Mouse (Mus musculus): ENCODE results near the gene Scimp.

The Scimp gene

DNA sequence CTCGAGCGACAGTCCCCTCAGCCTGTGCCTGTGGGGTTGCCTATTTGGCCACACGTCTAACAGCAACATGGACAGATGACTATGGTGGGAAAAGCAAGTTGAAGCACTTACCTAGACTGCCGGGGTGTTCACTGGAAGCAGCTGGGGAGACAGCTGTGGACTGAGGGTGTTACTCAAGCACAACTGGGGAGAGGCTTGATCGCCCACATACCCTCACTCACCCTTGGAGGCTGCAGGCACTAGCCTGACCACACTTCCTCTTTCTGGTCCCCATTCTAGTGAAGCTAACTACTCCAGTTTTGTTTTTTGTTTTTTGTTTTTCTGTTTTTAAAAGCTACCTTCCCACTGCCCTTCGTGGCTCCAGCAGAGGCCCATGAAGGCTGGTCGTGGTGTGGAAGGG lies at the start of gene Scimp:
Gene Scimp, minus strand, starts transcription at position 222 of the 400 bp plus-strand sequence.
- in situ Hi-C loops (cut with MboI), result loop anchor here (5.0 kb wide), 1 partner anchor 35 kb away; no protein-coding TSS in a partner anchor

- in situ Hi-C loops (cut with MboI), result no loop called here
These were observed 48.0 kb upstream of the Scimp start for GRCm38 (mm10) chr11:70860371-70860770.

DNA sequence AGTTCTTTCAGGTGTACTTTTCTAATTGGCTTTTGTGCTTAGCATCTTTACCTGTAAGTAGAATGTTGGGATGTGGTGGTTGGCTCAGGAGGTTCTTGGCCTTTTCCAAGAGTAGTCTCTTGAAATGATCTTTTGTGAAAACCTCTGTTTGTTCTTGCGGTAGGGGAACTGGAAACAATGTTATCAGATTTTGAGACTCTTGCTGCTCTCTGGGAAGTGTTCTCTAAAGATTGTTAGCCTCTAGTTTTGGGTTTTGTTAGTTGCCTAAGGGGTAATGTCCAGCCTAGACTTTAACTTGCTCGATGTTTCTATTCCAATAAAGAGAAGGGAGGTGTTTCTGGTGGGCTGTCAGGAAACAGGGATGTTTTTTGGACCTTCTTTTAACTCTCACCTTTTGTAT lies 33.6 kb upstream of the Scimp start:
- in situ Hi-C loops (cut with MboI), result no loop called here

- in situ Hi-C loops (cut with MboI), result no loop called here
These were observed 33.1 kb upstream of the Scimp start for GRCm38 (mm10) chr11:70845457-70845978.

DNA sequence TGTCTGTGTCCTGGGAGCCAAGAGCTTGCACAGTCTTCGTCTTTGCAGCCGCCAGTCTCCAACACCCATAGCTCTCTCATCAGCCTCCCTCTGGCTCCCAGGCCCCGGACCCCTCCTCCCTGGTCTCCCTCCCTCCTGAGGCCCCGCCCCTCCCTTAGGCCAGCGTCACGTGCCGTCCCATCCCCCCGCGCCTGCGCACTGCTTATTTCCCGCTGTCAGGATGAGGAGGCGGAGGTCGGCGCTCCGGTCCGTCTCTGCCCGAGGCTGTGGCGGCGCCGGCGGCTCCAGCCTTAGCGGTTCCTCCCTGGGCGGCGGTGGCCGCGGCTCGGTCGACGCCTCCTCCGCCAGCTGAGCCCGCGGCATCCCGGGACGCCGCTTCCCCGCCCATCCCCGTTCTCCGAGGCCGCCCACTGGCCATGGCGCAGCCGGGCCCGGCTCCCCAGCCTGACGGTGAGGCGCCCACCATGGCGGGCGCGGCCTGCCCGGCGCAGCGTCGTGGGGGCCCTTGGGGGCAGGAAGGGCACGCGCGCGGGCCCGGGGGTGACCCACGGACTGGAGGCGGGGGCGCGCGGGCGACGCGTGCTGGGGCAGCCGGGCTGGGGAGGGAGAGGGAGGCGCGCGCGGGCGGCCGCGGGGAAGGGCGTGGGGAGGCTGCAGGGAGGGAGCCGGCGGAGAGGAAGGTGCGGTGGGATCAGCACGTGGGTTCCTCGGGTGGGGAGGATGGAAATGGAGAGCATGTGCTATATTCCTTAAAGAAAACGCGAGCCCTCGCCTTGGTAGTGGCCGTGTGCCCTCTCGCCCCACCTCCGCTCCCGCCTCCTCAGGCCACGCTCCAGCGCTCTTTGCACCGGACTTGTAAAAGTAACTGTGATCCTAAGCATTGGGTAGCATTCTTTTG lies 32.4 kb upstream of the Scimp start, which contains the start of gene Rabep1:
Gene Rabep1, plus strand, starts transcription at position 220 of the 898 bp plus-strand sequence.
- in situ Hi-C loops (cut with MboI), result no loop called here

GRCm38 (mm10) chr11:70843701-70844551 lies 31.5 kb upstream of the Scimp start:
- in situ Hi-C loops (cut with MboI), result no loop called here

DNA sequence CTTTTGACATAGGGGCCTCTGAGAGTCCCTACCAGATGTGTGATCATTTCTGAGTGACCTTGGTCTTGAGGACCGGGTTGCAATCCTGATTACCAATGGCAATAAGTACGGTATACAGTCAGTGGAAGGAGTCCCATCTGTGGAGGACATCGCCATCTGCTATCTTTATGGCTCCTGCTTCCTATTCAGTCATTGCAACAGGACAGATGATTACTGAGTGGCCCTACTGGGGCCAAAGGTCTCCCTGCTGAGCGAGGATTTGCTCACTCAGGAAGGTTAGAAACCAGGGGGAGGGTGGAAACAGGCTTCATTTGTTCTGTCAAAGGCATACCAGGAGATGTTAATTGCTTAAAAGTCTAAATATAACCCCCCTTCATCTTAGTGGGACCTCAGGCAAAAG lies 30.6 kb upstream of the Scimp start:
- in situ Hi-C loops (cut with MboI), result no loop called here

- in situ Hi-C loops (cut with MboI), result no loop called here
These were observed 26.2 kb upstream of the Scimp start for GRCm38 (mm10) chr11:70838610-70839009.

GRCm38 (mm10) chr11:70837031-70837430 lies 24.6 kb upstream of the Scimp start:
- in situ Hi-C loops (cut with MboI), result no loop called here

DNA sequence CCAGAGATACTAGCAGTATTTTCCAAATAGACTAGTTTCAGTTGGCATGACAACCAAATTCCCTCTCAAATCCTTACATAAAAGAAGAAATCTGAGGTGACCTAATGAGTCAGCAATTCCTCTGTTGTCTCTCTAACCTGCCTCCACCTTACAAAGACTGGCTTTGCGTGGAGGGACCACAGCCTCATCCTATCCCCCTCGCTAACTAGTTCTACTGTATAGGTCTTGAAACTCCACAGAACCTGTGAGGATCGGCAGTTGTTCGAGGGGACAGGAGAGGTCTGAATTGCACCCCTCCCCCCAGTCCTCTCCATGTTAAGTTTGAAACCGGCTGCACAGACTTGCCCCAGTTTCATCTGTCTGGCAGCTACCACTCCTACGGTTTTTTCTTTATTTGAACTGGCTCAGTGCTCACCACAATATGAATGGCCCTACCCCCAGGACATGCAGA lies 23.0 kb upstream of the Scimp start:
- in situ Hi-C loops (cut with MboI), result no loop called here

DNA sequence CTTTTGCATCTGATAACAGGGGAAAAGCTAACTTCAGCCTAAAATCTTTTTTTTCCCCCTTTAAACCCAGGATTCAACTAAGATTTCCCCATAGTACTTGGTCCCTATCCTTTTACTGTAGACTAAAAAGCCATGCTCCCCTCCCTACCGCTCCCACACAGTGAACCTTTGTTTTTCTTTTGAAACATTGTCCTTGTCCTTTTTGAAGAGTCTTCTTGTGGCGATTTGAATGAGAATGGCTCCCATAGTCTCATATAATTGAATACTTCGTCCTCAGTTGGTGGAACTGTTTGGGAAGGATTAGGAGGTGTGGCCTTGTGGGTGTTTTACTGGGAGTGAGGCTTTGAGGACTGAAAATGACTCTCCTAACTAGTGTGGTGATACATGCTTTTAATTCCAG lies 21.4 kb upstream of the Scimp start:
- in situ Hi-C loops (cut with MboI), result no loop called here

DNA sequence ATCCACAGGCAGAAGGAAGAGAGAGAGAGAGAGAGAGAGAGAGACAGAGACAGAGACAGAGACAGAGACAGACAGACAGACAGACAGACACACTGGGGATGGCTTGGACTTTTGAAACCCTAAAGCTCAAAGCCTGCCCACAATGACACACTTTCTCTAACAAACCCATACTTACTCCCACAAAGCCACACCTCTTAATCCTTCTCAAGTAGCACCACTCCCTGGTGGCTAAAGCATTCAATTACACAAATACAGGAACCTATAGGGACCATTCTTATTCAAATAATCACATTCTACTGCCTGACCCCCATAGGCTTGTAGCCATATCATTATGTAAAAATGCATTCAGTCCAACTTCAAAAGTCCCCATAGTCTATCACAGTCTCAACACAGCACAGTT lies 21.0 kb upstream of the Scimp start:
- in situ Hi-C loops (cut with MboI), result no loop called here

- in situ Hi-C loops (cut with MboI), result no loop called here
These were observed 18.8 kb upstream of the Scimp start for GRCm38 (mm10) chr11:70831201-70831600.

DNA sequence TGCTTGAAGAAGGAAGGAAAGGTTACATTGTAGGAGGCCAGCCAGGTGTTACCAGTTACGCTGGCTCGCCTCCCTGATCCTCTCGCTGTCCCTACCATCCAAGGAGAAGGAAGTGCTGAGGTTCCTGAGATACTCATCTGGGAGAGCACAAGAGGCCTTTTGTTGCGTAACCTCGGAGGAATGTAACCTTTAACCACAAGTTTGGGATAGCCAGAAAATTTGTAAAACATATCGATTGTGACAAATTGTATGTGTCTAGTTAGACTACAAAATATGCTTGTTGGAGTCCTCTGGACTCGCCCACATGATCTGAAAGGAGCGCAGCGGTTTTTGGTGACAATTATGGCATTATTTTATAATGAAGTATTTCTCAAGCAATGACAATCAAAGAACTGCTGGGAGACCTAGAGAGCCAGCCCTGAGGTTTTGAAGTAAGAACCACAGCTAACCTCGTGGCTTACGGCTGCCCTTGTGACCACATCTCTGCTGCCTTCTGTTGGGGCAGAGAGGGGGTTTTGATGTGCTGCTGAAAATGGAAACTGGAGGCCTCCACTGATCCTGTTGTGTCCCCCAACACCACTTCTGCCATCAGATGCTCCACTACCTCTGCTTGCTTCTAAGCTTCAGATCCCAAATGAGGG lies 16.7 kb upstream of the Scimp start:
- in situ Hi-C loops (cut with MboI), result no loop called here

- in situ Hi-C loops (cut with MboI), result no loop called here
These were observed 13.8 kb upstream of the Scimp start for GRCm38 (mm10) chr11:70826207-70826606.

GRCm38 (mm10) chr11:70821728-70822591 lies 9.6 kb upstream of the Scimp start:
- in situ Hi-C loops (cut with MboI), result no loop called here

DNA sequence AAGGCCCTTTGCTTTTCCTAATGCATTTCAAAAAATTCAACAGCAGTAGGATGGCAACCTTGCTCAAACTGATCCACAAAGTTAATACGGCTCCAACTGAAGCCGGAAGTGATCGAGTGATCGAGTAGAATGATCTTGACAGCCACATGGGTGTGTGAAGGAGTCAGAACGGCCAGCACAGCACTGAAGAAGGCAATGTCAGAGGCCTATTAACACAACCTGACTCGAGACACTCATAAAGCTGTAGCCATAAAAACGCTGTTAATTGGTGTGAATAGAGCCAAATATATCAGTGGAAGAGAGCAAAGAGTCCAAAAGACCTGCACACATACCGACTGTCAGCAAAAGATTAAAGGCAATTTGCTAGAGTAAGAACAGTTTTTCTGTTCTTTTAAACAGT lies 7.7 kb upstream of the Scimp start:
- in situ Hi-C loops (cut with MboI), result no loop called here

DNA sequence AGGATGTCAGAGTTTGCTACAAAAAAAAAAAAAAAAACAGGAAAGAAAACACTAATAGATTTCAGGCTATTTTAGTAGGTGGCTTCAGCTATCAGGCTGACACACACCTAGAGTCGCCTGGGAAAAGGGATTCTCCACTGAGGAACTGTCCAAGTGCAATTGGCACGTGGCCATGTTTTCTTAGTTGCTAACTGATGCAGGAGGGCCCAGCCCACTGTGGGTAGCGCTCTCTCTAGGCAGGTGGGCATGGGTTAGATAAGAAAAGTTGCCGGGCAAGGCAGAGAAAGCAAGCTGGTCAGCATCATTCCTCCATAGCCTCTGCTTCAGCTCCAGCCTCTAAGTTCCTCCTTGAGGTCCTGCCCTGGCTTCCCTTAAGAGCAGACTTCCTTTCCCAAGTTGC lies 4.4 kb upstream of the Scimp start:
- in situ Hi-C loops (cut with MboI), result no loop called here

DNA sequence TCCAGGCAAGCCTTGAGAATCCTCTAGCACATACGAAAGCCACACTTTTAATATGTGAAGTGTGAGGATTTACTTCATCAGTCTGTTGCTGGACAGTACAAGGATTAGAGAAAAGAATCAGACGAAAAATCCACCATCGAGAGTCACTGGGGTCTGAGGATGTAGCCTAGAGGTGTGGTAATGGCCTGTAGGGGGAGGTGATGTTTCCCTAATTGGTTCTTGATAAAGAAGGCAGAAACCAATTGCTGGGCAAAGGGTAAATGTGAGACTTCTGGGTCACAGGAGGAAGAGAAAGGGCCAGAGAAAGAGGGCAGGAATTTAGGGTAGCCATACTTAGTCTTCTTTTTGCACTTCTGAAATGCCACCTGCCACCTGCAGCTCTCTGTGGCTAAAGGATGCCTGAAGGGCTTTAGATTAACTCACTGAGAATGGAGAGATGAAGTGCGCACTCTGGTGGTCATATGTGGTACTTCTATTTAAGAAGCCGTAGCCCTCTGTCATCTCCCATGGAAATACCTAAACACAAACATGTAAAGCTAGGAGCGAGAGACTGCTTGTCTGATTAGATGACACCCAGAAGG lies 3.2 kb upstream of the Scimp start:
- in situ Hi-C loops (cut with MboI), result no loop called here

- in situ Hi-C loops (cut with MboI), result no loop called here
These were observed 2.7 kb upstream of the Scimp start for GRCm38 (mm10) chr11:70815071-70815470.

Data from mature B cell (primary cell).